Mouse (Mus musculus) erythroblast, embryonic 14.5 days (primary cell): ENCODE results near the gene Syne2.

Experiments used
- GATA1 ChIP-seq: IDR thresholded peaks from 2 replicates; pipeline ENCODE4 v1.6.1; 2012; ENCODE audit warnings: low read length, inconsistent platforms, mixed read lengths
- TAL1 ChIP-seq: IDR thresholded peaks from 3 replicates; pipeline ENCODE4 v1.6.1; 2012; ENCODE audit warnings: low read length, inconsistent platforms, mixed read lengths

- TF ChIP-seq GATA1 (no peak), TAL1 (no peak)
Observed at GRCm38 (mm10) chr12:76063001-76063400, 245.1 kb downstream of the Syne2 start.
